Mouse (Mus musculus) forebrain, embryonic 14.5 days (tissue): ENCODE measurements at regions not wholly inside any gene's neighbourhood (a gene's known extent, or its start where the extent isn't known, plus 50 kb on each side); places are given as distances from the start of the nearest gene placed in this dataset.

Experiments used
- ATAC-seq: fragments of 200-750 bp; cut with Nextera tagmentation; 2 replicates; pipeline ENCODE4 v1.8.0; 2017; ENCODE audit warnings: mild to moderate bottlenecking, moderate library complexity
- DNase-seq: peaks from one replicate; pipeline ENCODE4 v3.0.0-alpha.2; 2015; ENCODE audit warnings: low spot score
- H3K27ac ChIP-seq: fragments of 300-500 bp; sonication (generic); 2 replicates; pipeline ENCODE4 v1.5.1; 2014; ENCODE audit warnings: low read depth, mild to moderate bottlenecking, control low read depth, low read length, moderate library complexity
- H3K27me3 ChIP-seq: fragments of 300-500 bp; sonication (generic); replicated peaks from 2 replicates; pipeline ENCODE4 v1.6.1; 2014; ENCODE audit warnings: low read length, control low read depth, mixed read lengths; ENCODE audit not compliant: control insufficient read depth, insufficient read depth
- H3K36me3 ChIP-seq: fragments of 300-500 bp; sonication (generic); 2 replicates; pipeline ENCODE4 v1.6.1; 2014; ENCODE audit warnings: low read length, control low read depth; ENCODE audit not compliant: control insufficient read depth, insufficient read depth
- H3K4me1 ChIP-seq: fragments of 300-500 bp; sonication (generic); 2 replicates; pipeline ENCODE4 v1.6.1; 2014; ENCODE audit warnings: antibody characterized with exemption, low read length, control low read depth; ENCODE audit not compliant: control insufficient read depth, insufficient read depth
- H3K4me2 ChIP-seq: fragments of 300-500 bp; sonication (generic); 2 replicates; pipeline ENCODE4 v1.6.1; 2014; ENCODE audit warnings: mild to moderate bottlenecking, control low read depth, low read length
- H3K4me3 ChIP-seq: fragments of 300-500 bp; sonication (generic); 2 replicates; pipeline ENCODE4 v1.5.1; 2014; ENCODE audit warnings: low read depth, low read length, control low read depth
- H3K9ac ChIP-seq: fragments of 300-500 bp; sonication (generic); 2 replicates; pipeline ENCODE4 v1.6.1; 2014; ENCODE audit warnings: mild to moderate bottlenecking, low read length, control low read depth, moderate library complexity
- H3K9me3 ChIP-seq: fragments of 300-500 bp; sonication (generic); replicated peaks from 2 replicates; pipeline ENCODE4 v1.6.1; 2016; ENCODE audit warnings: low read length, control low read depth, mixed read lengths; ENCODE audit not compliant: control insufficient read depth
- WGBS: fragments of 180-500 bp; shearing (Covaris S2); extraction: QIAGEN DNeasy Blood & Tissue Kit; methylation state at CpG from one replicate; pipeline ENCODE4 v1.1.7; 2014; 5-methylcytosine and 5-hydroxymethylcytosine counted together

DNA sequence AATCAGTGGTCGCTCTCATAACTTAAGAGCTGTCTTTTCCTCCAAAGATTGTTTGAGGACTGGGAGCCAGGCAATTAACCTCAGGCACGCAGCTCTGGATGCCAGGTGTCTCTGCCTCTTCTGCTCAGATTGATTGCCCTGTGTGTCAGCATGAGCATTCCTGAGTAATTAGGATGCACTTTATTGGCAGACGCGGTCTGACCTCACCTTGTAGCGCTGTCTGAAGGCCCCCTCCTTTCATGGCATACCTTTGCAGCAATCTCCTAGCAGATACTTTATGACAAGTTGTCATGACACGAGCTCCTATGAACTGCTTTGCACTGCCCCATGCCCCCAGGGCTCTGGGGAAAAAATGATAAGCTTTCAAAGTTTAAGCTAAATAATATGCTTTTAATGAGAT, 114.1 kb upstream of the Eef1e1 start:
- Histone ChIP-seq H3K9me3 (no peaks in the 10 kb centered on the region), H3K27ac (no peak overlapping the region), H3K36me3 (no peaks in the 10 kb centered on the region), H3K4me1 (no peaks in the 10 kb centered on the region), H3K4me3 (no peak overlapping the region), H3K4me2 (no peak overlapping the region), H3K27me3 (no peaks in the 10 kb centered on the region), H3K9ac (no peak overlapping the region)
- ATAC-seq (no peak), DNase-seq (no peak)
- 80% methylated on average over 6 of the region's 6 CpGs for WGBS

DNA sequence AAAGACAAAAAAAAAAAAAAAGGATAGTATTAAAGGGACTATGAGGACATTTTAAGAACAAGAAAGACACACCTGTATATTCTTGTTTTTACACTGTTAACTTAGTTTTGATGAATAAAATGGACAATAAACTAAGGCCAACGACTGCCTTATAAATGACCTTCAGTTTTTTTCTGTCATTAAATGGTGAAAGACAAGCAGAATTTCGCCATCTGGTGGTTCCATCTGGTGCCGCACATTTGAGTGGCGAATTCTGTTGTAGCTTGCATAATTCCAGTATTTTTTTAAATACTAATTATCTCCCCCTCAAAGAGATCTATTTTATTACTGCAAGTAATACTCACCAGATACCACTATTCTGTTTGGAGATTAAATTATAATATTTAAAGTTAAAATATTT, 107.3 kb upstream of the Eef1e1 start:
- WGBS = 35% methylated on average over 4 of the region's 4 CpGs
- no peak overlapping the region for H3K9ac ChIP-seq
- ATAC-seq = no peak

DNA sequence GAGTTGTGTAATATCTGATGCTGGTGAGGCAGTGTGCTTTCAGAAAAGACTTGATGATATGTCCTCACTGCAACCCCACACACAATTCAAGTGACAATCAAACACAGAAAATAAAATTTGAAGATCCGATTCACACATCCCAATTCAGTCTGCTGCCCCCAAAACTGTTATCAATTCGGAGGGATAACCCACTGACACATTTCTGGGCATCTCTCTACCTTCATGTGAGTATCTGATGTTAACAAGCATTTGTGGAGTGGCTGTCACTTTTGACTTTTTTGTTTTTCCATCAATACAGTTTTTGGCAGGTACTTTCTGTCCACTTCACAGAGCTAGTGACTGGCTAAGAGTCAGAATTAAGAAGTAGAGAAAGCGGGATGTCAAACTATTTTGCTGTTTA, 101.4 kb upstream of the Eef1e1 start:
- no peaks in the 10 kb centered on the region for H3K4me1 ChIP-seq
- DNase-seq (no peak), ATAC-seq (no peak)
- H3K36me3 ChIP-seq = no peaks in the 10 kb centered on the region
- H3K9ac ChIP-seq = no peak overlapping the region
- no peaks in the 10 kb centered on the region for H3K27me3 ChIP-seq
- no peak overlapping the region for H3K27ac ChIP-seq
- H3K4me3 ChIP-seq = no peak overlapping the region
- 94% methylated on average over 3 of the region's 3 CpGs for WGBS
- no peaks in the 10 kb centered on the region for H3K9me3 ChIP-seq
- no peak overlapping the region for H3K4me2 ChIP-seq

More for the DNA sequence above, 107.3 kb upstream of the Eef1e1 start:
- H3K9me3 ChIP-seq = no peaks in the 10 kb centered on the region
- no peaks in the 10 kb centered on the region for H3K27me3 ChIP-seq
- peak; percentile 43 for DNase-seq
- no peaks in the 10 kb centered on the region for H3K4me1 ChIP-seq
- no peak overlapping the region for H3K27ac ChIP-seq
- H3K4me2 ChIP-seq = no peak overlapping the region
- no peaks in the 10 kb centered on the region for H3K36me3 ChIP-seq
- H3K4me3 ChIP-seq = no peak overlapping the region

DNA sequence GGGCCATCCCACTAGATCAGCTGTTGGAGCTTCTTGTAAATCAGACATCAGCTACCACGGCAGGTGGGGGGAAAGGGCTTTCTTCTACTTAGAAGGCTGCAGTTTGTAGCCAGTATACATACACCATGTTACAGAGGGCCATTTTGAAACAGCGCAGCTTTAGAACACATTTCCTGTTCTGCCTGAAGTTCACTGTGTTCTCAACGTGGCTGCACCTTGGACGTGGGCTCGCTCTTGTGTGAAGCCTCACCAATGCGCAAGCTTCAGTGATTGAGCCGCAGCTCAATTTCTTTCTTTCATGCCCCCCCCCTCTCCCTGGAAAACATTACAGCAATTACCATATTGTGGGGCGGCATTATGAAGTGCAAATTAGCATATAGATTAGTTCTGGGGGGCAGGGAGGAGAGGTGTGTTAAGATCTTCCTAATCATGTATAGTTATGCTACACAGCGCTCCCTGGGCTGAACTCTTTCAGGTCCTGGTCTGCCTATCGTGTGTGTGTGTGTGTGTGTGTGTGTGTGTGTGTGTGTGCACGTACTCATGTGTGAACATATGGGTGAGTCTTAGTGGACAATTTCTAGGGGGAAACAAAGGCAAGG, 97.9 kb upstream of the Eef1e1 start:
- DNase-seq (peak; percentile 26), ATAC-seq (peak; percentile 40)
- H3K27me3 ChIP-seq = no peaks in the 10 kb centered on the region
- H3K4me2 ChIP-seq = no peak overlapping the region
- no peaks in the 10 kb centered on the region for H3K9me3 ChIP-seq
- no peaks in the 10 kb centered on the region for H3K4me1 ChIP-seq
- H3K27ac ChIP-seq = no peak overlapping the region
- no peak overlapping the region for H3K4me3 ChIP-seq
- WGBS = 65% methylated on average over 11 of the region's 11 CpGs
- H3K36me3 ChIP-seq = no peaks in the 10 kb centered on the region
- H3K9ac ChIP-seq = no peak overlapping the region

DNA sequence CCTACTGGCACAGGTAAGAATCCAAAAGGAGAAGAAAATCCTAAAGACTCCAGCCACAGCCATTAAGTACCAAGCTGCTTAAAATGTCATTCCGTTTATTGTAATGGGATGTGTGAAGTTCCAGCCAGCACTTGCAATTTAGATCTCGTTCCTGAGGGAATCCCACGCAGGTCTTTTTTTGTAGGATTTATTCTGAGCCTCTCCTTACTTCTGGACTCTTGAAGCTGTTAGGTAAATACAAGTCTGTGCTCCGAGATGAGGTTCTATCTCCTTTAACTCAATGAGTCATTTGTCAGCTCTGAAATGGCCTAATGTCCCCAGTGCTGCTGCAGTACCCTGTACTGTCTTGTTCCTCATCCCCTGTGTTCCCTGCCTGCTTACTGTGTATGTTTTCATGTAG, 94.9 kb upstream of the Eef1e1 start:
- H3K27me3 ChIP-seq = no peaks in the 10 kb centered on the region
- no peaks in the 10 kb centered on the region for H3K9me3 ChIP-seq
- H3K36me3 ChIP-seq = no peaks in the 10 kb centered on the region
- no peak overlapping the region for H3K27ac ChIP-seq
- no peak overlapping the region for H3K9ac ChIP-seq
- ATAC-seq (no peak), DNase-seq (no peak)
- H3K4me1 ChIP-seq = no peaks in the 10 kb centered on the region
- no peak overlapping the region for H3K4me3 ChIP-seq
- WGBS = 84% methylated on average over 4 of the region's 4 CpGs
- no peak overlapping the region for H3K4me2 ChIP-seq

DNA sequence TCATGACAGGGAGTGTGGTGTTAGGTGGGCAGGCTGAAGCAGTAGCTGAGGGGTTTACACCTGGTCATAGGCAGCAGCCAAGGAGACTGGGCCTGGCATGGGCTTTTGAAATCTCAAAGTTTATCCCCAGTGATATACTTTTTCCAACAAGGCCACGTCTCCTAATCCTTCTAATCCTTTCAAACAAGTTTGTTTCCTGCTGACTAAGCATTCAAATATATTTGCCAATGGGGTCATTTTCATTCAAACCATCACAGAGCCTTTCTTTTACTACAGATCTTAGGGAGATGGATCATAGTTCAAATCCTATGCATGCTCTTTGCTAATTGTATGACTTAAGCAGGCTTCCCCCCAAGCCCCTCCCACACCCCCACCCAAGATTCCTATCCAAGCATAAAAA, 93.0 kb upstream of the Eef1e1 start:
- 57% methylated on average over 1 of the region's 1 CpGs for WGBS
- H3K9me3 ChIP-seq = no peaks in the 10 kb centered on the region
- H3K4me3 ChIP-seq = no peak overlapping the region
- H3K4me1 ChIP-seq = no peaks in the 10 kb centered on the region
- DNase-seq (no peak), ATAC-seq (no peak)
- no peak overlapping the region for H3K4me2 ChIP-seq
- no peak overlapping the region for H3K9ac ChIP-seq
- no peak overlapping the region for H3K27ac ChIP-seq
- H3K27me3 ChIP-seq = no peaks in the 10 kb centered on the region
- H3K36me3 ChIP-seq = no peaks in the 10 kb centered on the region

DNA sequence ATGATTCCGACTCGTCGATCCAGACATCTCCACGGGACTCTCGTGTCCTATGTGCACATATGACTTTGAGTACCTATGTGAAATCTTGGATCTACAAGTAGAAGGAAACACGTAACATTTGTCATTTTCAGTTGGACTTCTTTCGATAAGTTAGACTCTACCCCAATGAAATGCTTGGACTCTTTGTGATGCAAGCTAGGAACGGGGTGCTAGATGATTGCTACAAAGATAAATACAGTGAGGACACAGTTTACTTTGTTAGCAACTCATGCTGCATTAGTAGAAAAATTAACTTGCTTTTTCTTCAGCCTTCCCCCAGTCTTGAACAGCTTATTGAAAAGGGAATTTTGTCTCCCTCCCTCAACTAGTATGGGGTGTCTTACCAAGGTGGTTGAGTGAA, 81.2 kb upstream of the Eef1e1 start:
- H3K4me3 ChIP-seq = no peak overlapping the region
- no peaks in the 10 kb centered on the region for H3K4me1 ChIP-seq
- no peak for DNase-seq
- H3K9ac ChIP-seq = no peak overlapping the region
- ATAC-seq = no peak
- no peak overlapping the region for H3K4me2 ChIP-seq
- H3K36me3 ChIP-seq = no peaks in the 10 kb centered on the region
- H3K9me3 ChIP-seq = no peaks in the 10 kb centered on the region
- WGBS = 90% methylated on average over 8 of the region's 8 CpGs
- H3K27ac ChIP-seq = no peak overlapping the region
- no peaks in the 10 kb centered on the region for H3K27me3 ChIP-seq

DNA sequence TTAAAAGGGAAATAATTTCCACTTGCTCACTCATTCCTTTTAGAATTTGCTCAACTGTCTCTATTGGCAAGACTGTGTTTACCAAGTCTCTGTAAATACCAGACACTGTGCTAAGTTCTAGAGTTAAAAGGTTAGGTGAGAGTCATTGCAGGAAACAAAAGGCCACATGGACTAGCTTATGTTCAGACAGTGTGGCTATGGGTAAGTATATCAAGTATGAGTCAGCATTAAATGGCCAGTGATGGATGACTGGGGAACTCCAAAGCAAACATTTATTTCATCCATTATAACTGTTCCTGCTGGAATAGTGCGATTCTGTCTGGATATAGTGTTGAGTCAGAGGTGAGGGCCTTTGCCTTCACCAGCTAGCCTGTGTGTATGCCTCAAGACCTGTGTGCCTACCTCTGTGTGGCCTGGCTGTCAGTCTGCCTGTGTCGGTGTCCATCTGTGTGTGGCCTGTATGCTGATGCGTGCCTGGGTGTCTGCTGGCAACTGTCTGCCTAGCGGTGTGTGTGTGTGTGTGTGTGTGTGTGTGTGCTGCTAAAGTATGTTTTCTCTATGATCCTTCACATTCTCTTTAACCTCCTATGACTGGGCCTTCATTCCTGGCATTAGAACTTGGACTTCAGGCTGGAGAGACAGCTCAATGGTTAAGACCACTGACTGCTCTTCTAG, 77.6 kb upstream of the Eef1e1 start:
- no peak overlapping the region for H3K9ac ChIP-seq
- WGBS = 97% methylated on average over 4 of the region's 4 CpGs

DNA sequence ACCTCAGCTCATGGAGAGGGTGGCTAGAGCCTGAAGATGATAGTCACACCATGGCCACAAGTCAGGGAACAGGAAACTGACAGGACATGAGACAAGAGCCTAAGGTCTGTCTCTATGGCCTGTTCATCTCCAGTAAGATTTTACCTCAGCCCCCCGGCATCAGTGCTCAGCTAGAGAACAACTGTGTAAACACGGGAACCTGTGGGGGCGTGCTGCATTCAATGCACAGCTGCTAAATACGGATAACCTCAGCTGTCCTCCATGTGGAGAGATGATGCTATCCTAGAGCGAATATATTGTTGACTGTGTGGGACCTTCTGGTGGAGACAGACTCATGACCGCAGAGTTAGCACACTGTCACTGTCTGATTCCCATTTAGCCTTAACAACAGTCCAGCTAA, 76.4 kb upstream of the Eef1e1 start:
- DNase-seq (no peak), ATAC-seq (no peak)
- WGBS = 83% methylated on average over 6 of the region's 6 CpGs
- H3K9ac ChIP-seq = no peak overlapping the region
- no peak overlapping the region for H3K4me2 ChIP-seq
- no peaks in the 10 kb centered on the region for H3K36me3 ChIP-seq
- H3K27ac ChIP-seq = no peak overlapping the region
- no peak overlapping the region for H3K4me3 ChIP-seq
- no peaks in the 10 kb centered on the region for H3K9me3 ChIP-seq
- 0 out of 2 replicates have a peak, but pooled peaks cover 2% of the 10 kb centered on the region for H3K27me3 ChIP-seq
- H3K4me1 ChIP-seq = no peaks in the 10 kb centered on the region

More for the DNA sequence above, 77.6 kb upstream of the Eef1e1 start:
- ATAC-seq (no peak), DNase-seq (no peak)
- Histone ChIP-seq H3K36me3 (no peaks in the 10 kb centered on the region), H3K27ac (no peak overlapping the region), H3K4me3 (no peak overlapping the region), H3K27me3 (no peaks in the 10 kb centered on the region), H3K4me1 (no peaks in the 10 kb centered on the region), H3K4me2 (no peak overlapping the region), H3K9me3 (no peaks in the 10 kb centered on the region)
